Mouse (Mus musculus) heart, postnatal 10 days (tissue): ENCODE results near the gene Thada. TPM values are rescaled to one million over a fixed set of nuclear protein-coding genes. Genes with fewer than 3 reads are reported as not detected.

ENCODE experiments used
- DNase-seq, 2 experiments: peaks; one replicate each; pipeline ENCODE4 v3.0.0; 2021
- intact Hi-C: fragments of 180-260 bp; cut with DNase I; formaldehyde crosslinking; loops from one replicate; pipeline ENCODE4 v1.15.1; 2025
- total RNA-seq, 2 experiments: library from RNA; stranded (reverse); gene quantifications; 2 replicates each; pipeline ENCODE4 v1.2.3; 2021

Thada gene
- 10 to 100 TPM in 1 of 2 experiments, 1 to 10 TPM in 1; 8.8 to 11.7 TPM for total RNA-seq

GRCm38 (mm10) chr17:84465753-84466608, at the start of gene Thada:
Gene Thada, minus strand, starts transcription at chr17:84466205.
- intact Hi-C loops, result no loop called here
- peak; percentile 99 for DNase-seq

- DNase-seq, result no peak
- intact Hi-C loops, result no loop called here
Observed at GRCm38 (mm10) chr17:84512516-84513085, 46.6 kb upstream of the Thada start.

DNA sequence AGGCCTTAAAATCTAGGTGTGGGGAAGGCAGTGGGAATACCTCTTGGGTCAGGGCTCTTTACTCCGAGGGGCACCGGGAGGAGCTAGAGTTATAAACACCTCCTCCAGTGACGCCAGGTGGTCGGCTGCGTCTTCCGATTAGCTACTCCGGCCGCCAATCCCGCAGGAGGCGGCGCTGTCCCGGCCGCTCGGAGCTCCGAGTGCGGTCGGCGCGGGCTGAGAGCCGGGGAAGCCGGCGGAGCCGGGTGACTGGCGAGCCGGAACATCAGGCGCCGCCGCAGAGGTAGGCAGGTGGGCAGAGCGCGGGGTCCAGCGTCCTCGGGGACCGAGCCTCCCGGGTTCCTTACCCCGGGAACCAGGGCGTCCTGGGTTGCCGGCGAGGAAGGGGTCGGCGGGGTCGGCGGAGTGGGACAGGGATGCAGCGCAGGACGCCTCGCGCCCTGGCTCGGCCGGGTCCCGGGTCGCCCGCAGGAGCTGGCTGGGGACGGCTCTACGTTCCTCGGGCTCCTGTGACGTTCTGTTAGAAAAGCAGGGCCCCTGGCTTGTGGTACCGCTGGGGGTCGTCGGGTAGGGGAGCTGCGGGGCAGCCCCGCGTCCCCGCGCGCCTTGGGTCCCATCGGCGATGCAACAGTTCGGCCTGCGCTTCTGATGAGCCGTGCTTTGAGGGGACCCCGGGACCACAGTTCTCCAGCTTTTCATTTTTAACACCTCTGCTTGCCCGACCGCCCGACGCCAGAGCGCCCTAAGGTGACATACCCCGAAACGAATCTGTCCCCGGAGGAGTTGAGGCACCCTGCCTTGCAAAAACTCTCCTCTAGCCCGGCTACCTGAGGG, 45.9 kb upstream of the Thada start, which contains the start of gene Plekhh2:
Gene Plekhh2 (plus strand): TSS at position 214 of the 834 bp plus-strand sequence.
- intact Hi-C loops, result no loop called here
- peak; percentile 89 to 90 for DNase-seq

- intact Hi-C loops, result no loop called here
- DNase-seq, result peak in 1 of 2 experiments; percentile 31
Observed at GRCm38 (mm10) chr17:84510961-84511639, 45.1 kb upstream of the Thada start.

- intact Hi-C loops, result no loop called here
- DNase-seq, result peak; percentile 69 to 81
Observed at GRCm38 (mm10) chr17:84510355-84510754, 44.4 kb upstream of the Thada start.

GRCm38 (mm10) chr17:84509176-84509575, 43.2 kb upstream of the Thada start:
- intact Hi-C loops, result no loop called here
- DNase-seq, result no peak

DNA sequence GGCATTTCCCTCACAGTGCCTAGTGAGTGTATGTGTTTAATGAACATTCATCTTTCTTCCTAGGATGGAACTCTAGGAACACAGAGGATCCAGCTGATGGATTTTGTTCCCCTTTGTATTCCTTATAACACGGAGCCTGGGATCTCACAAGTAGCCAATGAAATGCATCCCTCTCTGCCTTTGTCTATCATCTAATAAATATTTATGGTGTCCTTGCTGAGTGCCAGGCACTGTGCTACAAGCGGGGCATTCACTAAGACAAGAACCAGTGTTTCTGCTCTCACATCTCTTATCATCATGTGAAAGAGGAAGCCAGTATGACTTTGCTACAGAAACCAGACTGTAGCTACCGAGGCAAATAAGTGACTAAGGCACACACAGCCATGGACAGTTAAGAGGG, 42.7 kb upstream of the Thada start:
- intact Hi-C loops, result no loop called here
- DNase-seq, result no peak

- intact Hi-C loops, result no loop called here
- no peak for DNase-seq
Observed at GRCm38 (mm10) chr17:84505922-84506321, 39.9 kb upstream of the Thada start.

GRCm38 (mm10) chr17:84502341-84502740, 36.3 kb upstream of the Thada start:
- intact Hi-C loops, result no loop called here
- DNase-seq, result no peak

DNA sequence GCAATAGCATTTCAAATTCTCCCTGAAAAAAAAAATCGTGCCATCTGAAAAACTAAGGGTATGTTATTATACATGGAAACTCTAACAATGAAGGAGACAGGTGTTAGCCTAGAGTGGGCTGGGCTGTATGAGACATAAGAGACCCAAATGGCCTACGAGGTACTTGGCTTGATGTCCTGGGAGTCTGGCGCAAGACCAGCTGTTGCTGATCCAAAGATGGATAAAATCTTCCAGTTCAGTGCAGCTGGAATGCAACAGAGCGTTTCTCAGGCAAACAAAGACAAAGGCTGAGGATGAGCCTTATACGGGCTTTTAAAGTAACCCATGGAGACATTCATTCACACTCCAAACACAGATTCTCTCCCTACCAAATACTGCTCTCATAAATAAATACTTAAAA, 32.6 kb upstream of the Thada start:
- intact Hi-C loops, result no loop called here
- peak; percentile 35 to 44 for DNase-seq

DNA sequence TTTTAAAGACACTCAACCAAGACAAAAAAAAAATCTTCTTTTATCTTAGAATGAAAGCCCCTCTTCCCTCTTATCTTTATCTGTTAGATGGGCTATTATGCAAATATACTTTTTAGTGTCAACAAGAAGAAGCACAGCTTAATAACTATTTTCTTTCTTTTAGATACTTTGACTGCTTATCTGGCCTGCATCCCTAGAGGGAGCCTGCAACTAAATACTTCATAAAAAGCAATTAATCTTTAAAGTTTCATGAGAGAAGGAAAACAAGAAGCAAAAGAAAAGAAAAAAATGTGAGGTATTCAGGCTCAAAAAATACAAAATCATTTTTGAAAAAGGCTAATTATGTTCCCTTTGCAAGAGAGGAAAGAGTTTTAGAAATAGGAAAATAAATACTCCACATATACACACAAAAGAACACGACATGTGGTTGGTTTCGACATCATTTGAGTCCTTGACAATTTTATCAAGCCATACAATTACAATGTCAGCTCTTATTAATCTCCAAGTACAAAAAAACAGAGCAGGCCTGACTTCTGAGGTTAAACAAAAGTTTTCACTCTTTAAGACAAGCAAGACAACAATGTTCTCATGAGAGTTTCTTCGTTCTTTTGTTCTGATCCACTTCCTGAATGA, 32.1 kb upstream of the Thada start:
- no peak for DNase-seq
- intact Hi-C loops, result no loop called here

- DNase-seq, result no peak
- intact Hi-C loops, result no loop called here
Observed at GRCm38 (mm10) chr17:84497559-84497958, 31.6 kb upstream of the Thada start.

DNA sequence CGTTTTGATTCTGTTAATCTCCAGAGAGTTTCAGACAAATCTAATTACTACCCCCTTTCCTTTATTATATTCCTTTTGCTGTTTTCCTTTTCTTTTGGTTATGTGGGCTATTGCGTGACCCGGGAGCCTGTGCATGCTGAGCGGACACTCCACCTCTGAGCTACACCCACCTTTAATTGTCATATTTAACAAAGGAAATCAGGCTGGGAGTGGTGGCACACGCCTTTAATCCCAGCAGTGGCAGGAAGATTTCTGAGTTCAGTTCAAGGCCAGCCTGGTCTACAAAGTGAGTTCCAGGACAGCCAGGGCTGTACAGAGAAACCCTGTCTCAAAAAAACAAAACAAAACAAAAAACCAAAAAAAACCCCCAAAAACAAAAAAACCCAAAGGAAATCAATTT, 31.0 kb upstream of the Thada start:
- DNase-seq, result no peak
- intact Hi-C loops, result no loop called here

DNA sequence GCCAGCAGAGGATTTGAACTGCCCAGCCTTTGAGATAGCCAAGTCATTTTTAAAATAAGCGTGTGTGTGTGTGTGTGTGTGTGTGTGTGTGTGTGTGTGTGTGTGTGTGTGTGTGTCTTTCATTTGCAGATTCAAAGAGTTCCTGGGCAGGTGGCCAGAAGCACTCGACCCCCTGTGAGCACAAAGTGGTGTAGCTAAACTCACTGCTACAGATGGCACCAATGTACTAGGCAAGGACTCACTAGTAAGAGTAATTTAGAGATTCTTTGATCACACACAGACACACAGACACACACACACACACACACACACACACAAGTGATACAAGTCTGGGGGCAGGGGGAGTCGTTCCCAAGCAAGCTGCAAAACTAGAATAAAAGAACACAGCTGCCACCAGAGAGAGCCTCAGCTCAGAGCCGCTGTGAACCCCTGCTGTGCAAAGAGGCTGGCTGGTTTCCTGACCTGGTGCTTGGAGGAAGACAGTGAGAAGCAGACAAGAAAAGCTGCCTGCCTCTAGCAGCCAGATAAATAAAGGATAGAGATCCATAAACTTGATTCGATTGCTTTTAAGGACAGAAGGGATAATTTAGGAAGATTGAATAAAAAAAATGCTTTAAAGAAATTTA, 26.4 kb upstream of the Thada start:
- peak in 1 of 2 experiments; percentile 29 for DNase-seq
- intact Hi-C loops, result no loop called here

GRCm38 (mm10) chr17:84487415-84487814, 21.4 kb upstream of the Thada start:
- intact Hi-C loops, result no loop called here

GRCm38 (mm10) chr17:84483673-84484320, 17.8 kb upstream of the Thada start:
- intact Hi-C loops, result loop anchor here (5.0 kb wide), 1 partner anchor 581 kb away; no protein-coding TSS in a partner anchor
- no peak for DNase-seq

More at GRCm38 (mm10) chr17:84487415-84487814, 21.4 kb upstream of the Thada start:
- no peak for DNase-seq

DNA sequence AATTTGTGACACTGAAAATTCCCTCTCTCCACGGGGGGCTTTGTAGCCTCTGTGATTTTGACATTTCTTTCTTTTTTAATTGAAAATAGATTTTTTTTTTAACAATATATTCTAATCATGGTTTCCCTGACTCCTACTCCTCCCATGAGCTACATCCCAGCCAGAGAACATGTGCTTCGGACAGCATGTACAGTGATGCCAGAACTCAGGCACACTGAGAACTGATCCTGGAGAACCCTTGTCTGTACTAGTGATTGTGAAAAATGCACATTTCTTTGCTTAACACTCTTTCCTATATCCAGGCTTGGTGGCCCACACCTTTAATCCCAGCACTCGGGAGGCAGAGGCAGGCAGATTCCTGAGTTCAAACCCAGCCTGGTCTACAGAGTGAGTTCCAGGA, 16.8 kb upstream of the Thada start:
- intact Hi-C loops, result loop anchor here (5.0 kb wide), 1 partner anchor 581 kb away; no protein-coding TSS in a partner anchor
- DNase-seq, result no peak

DNA sequence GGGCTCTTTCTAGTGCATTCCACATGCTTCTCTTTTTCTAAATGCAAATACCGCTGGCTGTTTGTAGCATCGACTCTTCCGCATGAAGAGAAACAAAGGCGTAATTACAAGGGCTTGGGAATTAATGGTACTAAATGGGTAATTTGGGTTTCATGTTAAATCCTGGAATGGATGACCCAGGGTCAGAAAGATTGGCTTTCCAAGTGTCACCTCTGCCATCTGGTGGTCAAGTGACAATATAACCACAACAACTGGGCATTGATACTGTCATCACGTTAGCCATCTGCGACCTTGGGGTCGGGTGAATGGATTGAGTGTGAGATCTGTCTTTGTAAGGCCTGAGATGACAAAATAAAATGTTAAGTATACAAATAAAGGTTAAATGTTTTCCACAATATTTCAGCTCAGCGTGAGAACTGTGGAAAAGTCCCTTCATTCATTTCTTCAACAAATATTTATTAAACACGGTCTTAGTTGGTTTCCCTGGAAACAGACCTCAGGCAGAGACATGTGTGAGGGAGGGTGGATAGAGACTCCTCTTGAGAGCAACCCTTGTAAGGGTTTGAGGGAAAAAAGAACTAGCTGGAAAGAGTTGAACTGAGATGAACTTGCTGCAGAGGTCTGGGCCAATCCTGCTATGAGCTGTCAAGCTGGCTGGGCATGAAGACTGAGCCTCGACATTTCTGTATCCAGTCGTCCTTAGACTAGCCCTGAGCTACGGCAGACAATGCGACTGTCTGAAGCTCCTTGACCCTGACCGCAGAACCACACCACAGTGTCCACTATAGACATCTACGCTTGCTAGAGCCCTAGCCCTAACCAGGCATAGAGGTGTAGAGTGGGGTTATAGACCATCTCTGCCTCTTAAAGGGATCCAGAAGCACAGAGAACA, 14.7 kb upstream of the Thada start:
- intact Hi-C loops, result loop anchor here (2.0 to 5.0 kb wide), 2 partner anchors 578 to 608 kb away; no protein-coding TSS in a partner anchor
- DNase-seq, result peak; percentile 24 to 62
